Mouse (Mus musculus) MEL-GATA-1-ER (cell line): Measurements from ENCODE around the gene Olfr695.
"Not testable (repeated sequence)": the region's sequence is repeated elsewhere in the genome, so short reads cannot be mapped to it uniquely, and the experiment has no call there.

Experiments used
- DNase-seq: peaks from one replicate; pipeline ENCODE4 v3.0.0-alpha.2; 2012; ENCODE audit warnings: low read depth; ENCODE audit errors: extremely low read depth

Gene Olfr695

DNA sequence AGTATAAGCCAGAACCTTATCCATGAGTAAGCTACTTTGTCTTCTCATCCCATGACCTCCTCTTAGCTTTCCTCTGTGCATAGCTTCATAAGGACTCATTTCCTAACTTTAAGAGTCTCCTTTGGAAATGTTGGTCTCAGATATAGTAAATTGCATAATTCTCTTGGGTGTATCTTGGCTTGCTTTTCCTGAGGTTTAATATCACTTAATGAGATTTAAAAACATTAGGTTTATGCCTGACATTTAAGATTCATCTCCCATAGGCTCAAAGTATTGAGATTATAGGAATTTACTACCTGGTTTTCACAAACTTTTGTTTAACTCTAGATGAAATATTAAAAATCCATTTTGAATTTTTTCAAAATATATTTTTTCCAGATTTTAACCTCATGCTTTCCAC is at the start of gene Olfr695:
TSS of gene Olfr695 (minus strand) at position 101 of the 400 bp plus-strand sequence.
- no peak for DNase-seq

DNA sequence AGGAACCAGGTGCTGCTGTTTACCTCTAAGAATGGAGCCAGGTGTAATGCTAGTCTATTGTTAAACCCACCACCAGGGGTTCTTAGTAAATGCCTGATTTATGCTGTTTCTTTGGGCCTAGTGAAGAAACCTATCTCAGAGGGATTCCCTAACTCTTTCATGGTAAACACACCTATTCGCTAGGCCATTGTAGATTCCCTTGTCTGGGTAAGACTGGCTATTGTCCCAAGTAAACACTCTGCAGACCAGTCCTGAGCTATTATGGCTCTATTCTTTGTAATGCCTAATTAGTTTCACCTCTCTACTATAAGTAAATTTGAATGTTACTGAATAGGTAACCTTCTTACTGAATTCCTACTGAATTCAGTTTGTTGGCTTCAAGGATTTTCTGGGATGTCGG is 44.8 kb upstream of the Olfr695 start:
- not testable (repeated sequence) for DNase-seq

DNA sequence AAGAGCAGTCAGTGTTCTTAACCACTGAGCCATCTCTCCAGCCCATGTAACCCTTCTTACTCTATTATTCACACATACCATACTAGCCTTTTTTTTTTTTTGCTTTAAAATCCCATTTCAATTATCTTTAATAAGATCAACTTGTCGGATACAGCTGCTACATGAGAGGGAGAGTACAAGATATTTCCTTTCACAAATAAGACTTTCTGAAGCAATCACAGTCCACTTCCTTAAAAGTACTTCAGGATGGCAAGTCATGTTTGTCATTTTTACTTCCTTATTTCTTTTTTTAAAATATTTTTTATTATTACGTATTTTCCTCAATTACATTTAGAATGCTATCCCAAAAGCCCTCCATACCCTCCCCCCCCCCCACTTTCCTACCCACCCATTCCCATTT is 42.6 kb upstream of the Olfr695 start:
- no peak for DNase-seq

DNA sequence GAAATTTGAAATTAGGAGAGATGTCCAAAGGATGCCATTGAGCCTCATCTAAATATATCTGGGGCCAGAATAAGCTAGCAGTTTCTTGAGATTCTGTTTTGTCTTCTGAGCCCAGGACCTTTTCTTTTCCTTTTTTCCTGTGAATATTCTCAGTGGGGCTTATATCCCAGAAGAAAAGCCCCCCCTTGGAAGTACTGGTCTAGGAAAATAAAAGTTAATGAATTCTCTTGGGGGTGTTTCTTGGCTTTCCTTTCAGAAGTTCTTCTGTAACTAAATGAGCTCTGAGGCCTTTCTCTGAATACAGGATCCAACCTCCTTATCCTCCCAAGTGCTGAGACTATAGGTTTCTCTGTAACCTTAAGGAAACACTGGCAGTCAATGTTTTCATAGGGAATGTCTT is 39.1 kb upstream of the Olfr695 start, which contains the start of gene Olfr698:
TSS of gene Olfr698 (minus strand) at position 101 of the 400 bp plus-strand sequence.
- no peak for DNase-seq

DNA sequence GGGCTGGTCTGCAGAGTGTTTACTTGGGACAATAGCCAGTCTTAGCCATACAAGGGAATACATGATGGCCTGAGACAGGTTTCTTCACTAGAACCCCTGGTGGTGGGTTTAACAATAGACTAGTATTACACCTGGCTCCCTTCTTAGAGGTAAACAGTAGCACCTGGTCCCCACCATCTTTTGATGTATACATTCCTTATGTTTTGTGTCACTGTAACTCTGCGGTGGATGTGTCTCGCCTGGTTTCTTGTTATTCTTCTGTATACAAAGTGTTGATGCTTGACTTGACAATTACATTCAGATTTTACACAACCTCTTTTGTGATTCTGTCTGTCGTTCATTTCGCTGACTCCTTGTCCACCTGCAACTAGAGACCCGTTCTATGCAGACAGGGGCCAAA is 29.6 kb upstream of the Olfr695 start:
- no peak for DNase-seq

DNA sequence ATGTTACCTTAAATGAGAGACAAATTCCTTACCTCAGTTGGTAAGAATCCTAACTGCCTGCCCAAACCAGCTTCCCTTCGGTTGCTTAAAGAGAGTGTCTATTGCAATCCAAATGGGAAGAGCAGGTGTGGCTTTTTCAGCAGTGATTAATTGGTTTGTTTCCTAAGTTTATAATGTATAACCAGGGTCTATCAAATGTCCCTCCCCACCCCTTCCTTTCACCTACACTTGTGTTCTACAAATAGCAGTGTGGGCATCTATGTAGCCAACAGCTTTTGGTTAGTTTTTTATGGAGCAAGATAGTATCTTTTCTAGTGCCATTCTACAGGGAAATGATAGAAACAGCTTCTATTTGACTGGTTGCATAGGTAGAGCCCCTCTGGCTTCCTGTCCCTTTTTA is 26.1 kb upstream of the Olfr695 start, which contains the start of gene Olfr697:
TSS of gene Olfr697 (minus strand) at position 101 of the 400 bp plus-strand sequence.
- no peak for DNase-seq

DNA sequence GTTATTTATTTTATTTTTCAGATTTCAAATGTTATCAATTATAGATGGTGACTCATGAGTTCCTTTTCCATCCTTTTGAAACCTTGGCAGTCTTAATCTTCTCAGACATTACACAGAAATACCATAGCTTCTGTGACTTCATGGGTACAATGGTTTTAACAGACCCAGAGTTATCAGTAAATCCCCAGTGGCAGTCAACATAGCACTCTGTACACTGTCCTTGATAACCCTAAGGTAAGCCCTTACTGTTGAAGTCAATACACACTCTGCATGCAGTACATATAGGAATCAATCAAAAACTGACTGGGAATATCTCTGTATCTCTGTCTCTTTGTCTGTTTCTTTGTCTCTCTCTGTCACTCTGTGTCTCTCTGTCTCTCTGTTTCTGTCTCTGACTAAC is 20.8 kb upstream of the Olfr695 start:
- DNase-seq, result no peak

DNA sequence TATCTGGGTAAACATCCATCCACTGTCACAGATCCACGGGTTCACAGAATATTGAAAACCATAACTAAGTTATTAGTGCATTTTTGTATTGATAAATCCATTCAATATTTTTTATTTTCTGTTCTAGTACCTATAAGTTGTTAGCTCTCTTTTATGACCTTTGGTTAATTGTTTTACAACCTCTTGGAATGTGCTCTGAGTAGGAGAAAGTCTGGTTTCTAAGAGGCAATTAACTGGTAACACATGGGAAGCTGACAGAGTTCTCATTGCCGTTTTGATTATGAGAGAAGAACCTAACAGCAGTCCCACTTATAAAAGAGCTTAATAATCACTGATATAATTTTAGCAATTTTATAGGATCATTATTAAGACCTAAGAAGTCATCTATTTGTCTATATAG is 17.5 kb upstream of the Olfr695 start:
- no peak for DNase-seq

DNA sequence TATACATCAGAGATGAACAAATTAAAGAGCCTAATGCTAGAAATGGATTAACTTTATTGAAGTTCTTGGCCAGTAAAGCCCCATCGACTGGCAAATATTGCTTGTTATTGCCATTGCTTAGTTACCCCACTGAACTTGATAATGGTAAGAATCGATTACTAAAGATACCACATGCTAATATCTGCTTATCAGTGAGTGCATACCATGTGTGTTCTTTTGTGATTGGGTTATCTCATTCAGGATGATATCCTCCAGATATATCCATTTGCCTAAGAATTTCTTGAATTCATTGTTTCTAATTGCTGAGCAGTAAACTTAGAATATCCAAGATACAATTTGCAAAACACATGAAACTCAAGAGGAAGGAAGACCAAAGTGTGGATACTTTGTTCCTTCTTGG is 9.5 kb upstream of the Olfr695 start:
- not testable (repeated sequence) for DNase-seq

DNA sequence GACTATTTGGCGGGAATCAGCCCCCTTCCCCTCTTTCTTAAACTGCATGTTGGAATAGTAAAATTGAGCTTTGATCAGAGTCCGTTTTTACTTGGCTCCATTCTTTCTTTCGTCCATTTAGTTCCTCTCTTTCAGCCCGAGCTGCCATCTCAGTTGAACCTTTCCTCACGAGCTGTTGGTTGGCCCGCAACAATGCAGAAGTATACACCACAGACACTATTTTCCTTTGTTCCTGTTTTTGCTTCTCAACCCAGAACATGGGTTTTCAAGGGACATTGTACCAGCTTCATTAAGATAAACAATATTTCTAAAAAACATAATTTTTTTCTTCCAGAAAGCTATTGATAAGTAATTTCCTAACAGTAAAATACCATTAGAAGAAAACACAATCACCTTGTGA is 4.7 kb downstream of the Olfr695 start:
- no peak for DNase-seq

DNA sequence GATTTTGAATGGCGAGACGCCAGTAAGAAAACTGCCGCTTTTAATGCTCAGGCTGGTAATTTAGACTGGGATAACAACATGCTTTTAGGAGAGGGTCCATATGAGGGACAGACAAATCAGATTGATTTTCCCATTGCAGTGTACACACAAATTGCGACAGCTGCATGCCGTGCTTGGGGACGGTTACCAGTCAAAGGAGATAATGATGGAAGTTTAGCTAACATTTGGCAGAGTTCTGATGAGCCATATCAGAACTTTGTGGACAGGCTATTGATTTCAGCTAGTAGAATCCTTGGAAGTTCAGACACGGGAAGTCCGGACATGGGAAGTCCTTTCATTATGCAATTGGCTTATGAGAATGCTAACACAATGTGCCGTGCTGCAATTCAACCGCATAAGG is 8.5 kb downstream of the Olfr695 start:
- DNase-seq, result not testable (repeated sequence)

DNA sequence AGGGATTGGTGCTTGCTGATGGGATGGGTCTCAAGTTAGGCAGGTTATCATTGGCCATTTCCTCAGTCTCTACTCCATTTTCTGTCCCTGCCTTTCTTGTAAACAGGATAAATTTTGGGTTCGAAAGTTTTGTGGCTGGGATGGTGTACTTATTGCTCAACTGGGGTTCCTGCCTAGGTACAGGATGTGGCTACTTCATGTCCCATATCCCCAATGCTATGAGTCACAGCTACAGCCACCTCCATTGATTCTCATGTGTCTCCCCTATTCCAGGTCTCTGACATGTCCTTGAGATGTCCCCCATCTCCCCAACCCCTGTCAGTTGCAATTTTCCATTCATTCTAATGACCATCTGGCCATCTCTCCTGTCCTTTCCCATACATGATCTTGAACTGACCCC is 19.3 kb downstream of the Olfr695 start:
- no peak for DNase-seq

DNA sequence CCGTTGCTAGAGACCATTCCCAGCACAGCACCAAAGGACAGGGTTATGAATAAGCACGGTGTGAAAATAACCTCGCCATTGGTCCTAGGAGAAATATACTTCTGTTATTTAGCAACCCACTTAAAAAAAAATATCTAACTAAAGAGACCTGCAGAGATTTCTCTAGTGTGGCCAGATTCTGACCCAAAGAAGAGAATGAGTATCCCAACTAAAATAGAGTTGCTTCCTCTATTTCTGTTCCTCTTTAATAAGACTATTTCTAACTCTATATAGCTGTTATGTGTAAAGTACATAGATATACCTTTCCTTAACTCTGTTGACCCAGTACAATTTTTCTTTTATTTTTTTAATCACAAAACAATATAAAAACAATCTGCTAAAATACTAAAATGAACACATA is 23.2 kb downstream of the Olfr695 start:
- DNase-seq, result no peak

DNA sequence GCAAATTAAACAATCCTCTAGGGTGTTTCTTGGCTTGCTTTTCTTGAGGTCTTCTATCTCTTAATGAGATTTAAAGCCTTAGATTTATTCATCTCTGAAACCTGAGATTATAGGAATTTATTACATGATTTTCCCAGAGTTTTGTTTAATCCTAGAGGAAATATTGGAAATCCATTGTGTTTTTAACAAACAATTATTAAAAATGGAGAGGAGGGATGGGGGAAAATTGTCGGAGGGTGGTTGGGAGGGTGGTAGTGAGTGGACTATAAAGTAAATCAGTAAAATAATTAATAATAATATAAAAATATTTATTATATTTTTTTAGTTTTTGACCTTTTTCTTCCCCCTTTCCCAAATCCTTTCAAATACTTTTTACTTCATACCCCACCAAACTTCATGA is 24.5 kb downstream of the Olfr695 start, which contains the start of gene Olfr694:
TSS of gene Olfr694 (minus strand) at position 101 of the 400 bp plus-strand sequence.
- no peak for DNase-seq

DNA sequence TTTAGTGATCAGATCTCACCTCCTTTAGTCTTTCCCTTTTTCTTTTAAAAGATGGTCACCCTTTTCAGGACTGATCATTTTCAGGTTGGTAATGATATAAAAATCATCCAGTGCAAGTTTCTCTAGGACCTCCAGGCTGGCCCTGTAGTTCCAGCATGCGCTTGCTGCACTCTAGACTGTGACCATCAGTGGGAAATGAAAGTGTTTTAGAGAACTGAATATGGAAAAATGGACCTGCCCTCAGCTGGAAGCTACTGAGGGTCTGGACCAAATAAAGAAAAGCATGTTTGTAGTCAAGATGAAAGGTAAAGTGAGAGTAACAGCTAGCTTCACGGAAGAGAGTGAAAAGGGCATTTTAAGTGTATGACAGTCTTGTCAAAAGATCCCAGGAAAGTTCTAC is 30.8 kb downstream of the Olfr695 start:
- DNase-seq, result no peak

DNA sequence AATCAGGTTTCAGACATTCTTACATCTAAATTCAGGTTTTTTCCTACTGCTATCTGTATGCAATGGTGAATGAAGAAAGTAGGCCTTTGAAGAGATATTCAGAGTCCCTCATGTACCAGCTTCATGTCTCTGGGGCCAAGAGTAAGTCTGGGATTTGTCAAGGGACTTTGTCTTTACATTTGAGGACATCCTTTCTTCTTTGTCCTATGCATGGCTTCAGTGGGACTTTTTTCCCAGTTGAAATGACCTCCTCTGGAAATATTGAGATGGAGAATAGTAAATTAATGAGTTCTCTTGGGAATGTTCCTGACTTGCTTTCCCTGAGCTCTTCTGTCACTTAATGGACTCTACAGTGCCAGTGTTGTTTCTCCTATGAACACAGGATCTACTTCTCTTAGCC is 35.7 kb downstream of the Olfr695 start, which contains the start of gene Olfr693:
TSS of gene Olfr693 (minus strand) at position 101 of the 400 bp plus-strand sequence.
- DNase-seq, result no peak
